Mouse (Mus musculus): ENCODE data around the gene Smdt1.

- TF ChIP-seq POLR2A (IDR thresholded peaks at IDR 0.05; ENCODE audit: borderline replicate concordance, low read depth, low read length): no peak
- TF ChIP-seq CTCF (IDR thresholded peaks at IDR 0.05; ENCODE audit: low read depth, low read length): no peak
Observed at GRCm38 (mm10) chr15:82319613-82320012, 19.1 kb upstream of the Smdt1 start.

Measured in bone marrow macrophage, adult 2 months (primary cell).